Mouse (Mus musculus) liver, embryonic 14.5 days (tissue): ENCODE data around the gene Trim7. TPM values are rescaled to one million over a fixed set of nuclear protein-coding genes. Genes with fewer than 3 reads are reported as not detected.

Experiments
- ATAC-seq: fragments of 200-750 bp; cut with Nextera tagmentation; 2 replicates; pipeline ENCODE4 v1.8.0; 2017; ENCODE audit warnings: moderate number of reproducible peaks, mild to moderate bottlenecking, moderate library complexity; ENCODE audit not compliant: insufficient read depth
- DNase-seq, 3 experiments: peaks; one replicate each; pipeline ENCODE4 v3.0.0-alpha.2; 2012 to 2013; ENCODE audit warnings: low read depth in 3 of 3, low spot score in 3 of 3
- H3K27ac ChIP-seq: fragments of 300-500 bp; sonication (generic); 2 replicates; pipeline ENCODE4 v1.5.1; 2014; ENCODE audit warnings: moderate library complexity, mild to moderate bottlenecking, control low read depth, inconsistent platforms
- H3K27me3 ChIP-seq: fragments of 300-500 bp; sonication (generic); 2 replicates; pipeline ENCODE4 v1.6.1; 2014; ENCODE audit warnings: mild to moderate bottlenecking, low read length, moderate library complexity; ENCODE audit not compliant: control insufficient read depth, insufficient read depth
- H3K36me3 ChIP-seq: fragments of 300-500 bp; sonication (generic); replicated peaks from 2 replicates; pipeline ENCODE4 v1.6.1; 2014; ENCODE audit warnings: low read depth; ENCODE audit not compliant: control insufficient read depth, insufficient read depth
- H3K4me1 ChIP-seq, 2 experiments: fragments of 200-500 bp in 1 of 2; fragments of 300-500 bp in 1 of 2; sonication (generic) in 1 of 2; replicated peaks; 2 replicates each; pipeline ENCODE4 v1.6.1; 2012 to 2014; ENCODE audit warnings: antibody characterized with exemption in 1 of 2, inconsistent platforms in 1 of 2, low read length in 1 of 2; ENCODE audit not compliant: control insufficient read depth in 2 of 2, insufficient read depth in 2 of 2
- H3K4me2 ChIP-seq: fragments of 300-500 bp; sonication (generic); 2 replicates; pipeline ENCODE4 v1.6.1; 2014; ENCODE audit warnings: low read depth, mild to moderate bottlenecking, control low read depth, moderate library complexity
- H3K4me3 ChIP-seq, 2 experiments: fragments of 200-500 bp in 1 of 2; fragments of 300-500 bp in 1 of 2; sonication (generic) in 1 of 2; 2 replicates each; pipeline ENCODE4 v1.5.1; 2012 to 2014; ENCODE audit warnings: low read depth in 2 of 2, low read length in 2 of 2, mild to moderate bottlenecking in 2 of 2, control low read depth in 1 of 2, inconsistent platforms in 1 of 2, moderate library complexity in 1 of 2; ENCODE audit not compliant: insufficient read depth in 1 of 2
- H3K9ac ChIP-seq: fragments of 300-500 bp; sonication (generic); replicated peaks from 2 replicates; pipeline ENCODE4 v1.6.1; 2014; ENCODE audit warnings: mild to moderate bottlenecking, control low read depth, moderate library complexity
- H3K9me3 ChIP-seq: fragments of 300-500 bp; sonication (generic); 2 replicates; pipeline ENCODE4 v1.6.1; 2016; ENCODE audit warnings: low read length, mixed read lengths; ENCODE audit not compliant: control insufficient read depth
- CTCF ChIP-seq: IDR thresholded peaks from 2 replicates; pipeline ENCODE4 v1.5.1; 2016; ENCODE audit warnings: antibody characterized with exemption, low read depth, control low read depth
- EP300 ChIP-seq: IDR thresholded peaks from 2 replicates; pipeline ENCODE4 v1.6.1; 2016; ENCODE audit warnings: antibody characterized with exemption, low read depth
- WGBS: fragments of 180-500 bp; shearing (Covaris S2); extraction: QIAGEN DNeasy Blood & Tissue Kit; methylation state at CpG from one replicate; pipeline ENCODE4 v1.1.7; 2014; ENCODE audit not compliant: insufficient replicate concordance; 5-methylcytosine and 5-hydroxymethylcytosine counted together
- polyA plus RNA-seq, 2 experiments: library from polyadenylated mRNA; depleted of rRNA in 1 of 2; stranded (reverse) in 1 of 2; unstranded in 1 of 2; fragments of >200 nt; fragmentation: Nextera tagmentation in 1 of 2; extraction: Ambion mirVana in 1 of 2; gene quantifications; 2 replicates each; pipeline versions ENCODE4 v1.2.1 to v1.2.3; 2012 to 2014

Trim7 gene
- polyA plus RNA-seq, 2 experiments = 0.04 to 0.23 TPM

GRCm38 (mm10) chr11:48869380-48870110 lies 43.6 kb downstream of the Trim7 start:
- H3K9me3 ChIP-seq = no peaks in the 10 kb centered on the region
- no peak for DNase-seq
- H3K27me3 ChIP-seq = no peaks in the 10 kb centered on the region
- peak overlapping the region; percentile 97 for H3K4me2 ChIP-seq
- peak overlapping the region; percentile 65 to 73 for H3K4me3 ChIP-seq
- TF ChIP-seq EP300 = no peak
- peaks cover 27 to 46% of the 10 kb centered on the region in 2 experiments for H3K4me1 ChIP-seq
- H3K36me3 ChIP-seq = peaks cover 12% of the 10 kb centered on the region
- no peak for ATAC-seq
- H3K9ac ChIP-seq = peak overlapping the region; percentile 94
- 30% methylated on average over 7 of the region's 7 CpGs for WGBS
- H3K27ac ChIP-seq = peak overlapping the region; percentile 72

DNA sequence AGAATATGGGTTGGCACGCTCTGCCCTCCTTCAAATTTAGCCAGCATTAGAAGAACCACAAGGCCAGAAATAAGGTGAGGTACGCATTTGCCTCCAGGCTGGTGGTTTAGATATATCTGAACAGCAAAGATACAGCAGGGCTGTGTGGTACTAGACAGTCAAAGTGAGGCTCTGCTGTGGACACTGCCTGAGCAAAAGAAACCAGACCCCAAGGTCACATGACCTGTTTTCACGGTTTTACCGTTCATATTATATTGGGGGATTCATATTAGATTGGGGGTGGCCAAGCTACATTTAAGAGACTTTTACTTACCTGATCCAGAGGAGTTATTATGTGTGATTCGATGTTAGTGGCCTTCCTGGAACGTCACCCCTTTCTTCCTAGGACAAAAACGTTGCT lies 44.8 kb downstream of the Trim7 start:
- H3K4me3 ChIP-seq = peak overlapping the region; percentile 73 to 75
- H3K9ac ChIP-seq = peak overlapping the region; percentile 94
- ATAC-seq (peak; percentile 32), DNase-seq (no peak)
- no peaks in the 10 kb centered on the region for H3K9me3 ChIP-seq
- TF ChIP-seq CTCF = no peak
- TF ChIP-seq EP300 = no peak
- 5% methylated on average over 7 of the region's 7 CpGs for WGBS
- H3K4me2 ChIP-seq = peak overlapping the region; percentile 97
- H3K27ac ChIP-seq = peak overlapping the region; percentile 72
- peaks cover 7% of the 10 kb centered on the region for H3K36me3 ChIP-seq
- H3K27me3 ChIP-seq = no peaks in the 10 kb centered on the region
- H3K4me1 ChIP-seq = peaks cover 27 to 49% of the 10 kb centered on the region in 2 experiments

DNA sequence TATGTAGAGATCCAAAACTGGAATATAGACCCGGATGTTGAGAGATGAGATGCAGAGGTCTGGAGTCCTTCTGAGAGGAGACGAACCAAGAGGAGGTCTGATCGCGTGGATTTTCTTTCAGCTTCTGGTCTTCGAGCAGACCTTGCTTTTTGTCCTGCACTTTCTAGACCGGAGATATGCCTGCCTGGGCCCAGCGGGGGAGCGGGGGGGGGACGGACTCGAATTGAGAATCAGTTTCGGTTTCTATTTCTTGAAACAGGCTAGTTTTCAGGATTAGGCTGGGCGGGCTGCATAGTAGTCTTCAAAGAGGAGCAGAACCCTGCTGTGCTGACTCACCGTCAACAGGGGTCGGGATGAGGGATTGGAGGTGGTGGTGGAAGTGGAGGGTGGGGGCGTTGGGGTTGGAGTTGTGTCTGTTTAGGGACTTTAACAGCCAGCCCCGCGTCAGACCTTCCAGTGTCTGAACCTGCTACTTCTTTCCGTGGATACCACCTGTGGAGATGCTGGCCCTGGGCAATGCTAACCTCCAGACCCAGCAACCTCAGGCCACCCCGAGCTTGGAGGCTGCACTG lies 45.3 kb downstream of the Trim7 start, which contains the start of gene Irgm1:
Gene Irgm1 (minus strand): TSS at position 483 of the 572 bp plus-strand sequence.
- H3K9me3 ChIP-seq = no peaks in the 10 kb centered on the region
- TF ChIP-seq CTCF = peak; percentile 56
- peak; percentile 25; the same call in 1 of the 2 replicates for TF ChIP-seq EP300
- peak within 1 kb of the TSS; percentile 94 for H3K9ac ChIP-seq
- peaks cover 27 to 49% of the 10 kb centered on the region in 2 experiments for H3K4me1 ChIP-seq
- no peaks in the 10 kb centered on the region for H3K27me3 ChIP-seq
- H3K4me2 ChIP-seq = peak within 1 kb of the TSS; percentile 97
- H3K27ac ChIP-seq = peak within 1 kb of the TSS; percentile 72
- DNase-seq (peak in 1 of 3 experiments; percentile 75), ATAC-seq (peak; percentile 47)
- peaks cover 4% of the 10 kb centered on the region for H3K36me3 ChIP-seq
- under 1% methylated on average over 19 of the region's 19 CpGs for WGBS
- H3K4me3 ChIP-seq = peak within 1 kb of the TSS; percentile 73 to 75

GRCm38 (mm10) chr11:48871817-48872541 lies 46.0 kb downstream of the Trim7 start:
- H3K27me3 ChIP-seq = no peaks in the 10 kb centered on the region
- H3K27ac ChIP-seq = peak overlapping the region; percentile 72
- peak overlapping the region; percentile 94 for H3K9ac ChIP-seq
- TF ChIP-seq EP300 (no peak), CTCF (no peak; the same call in 1 of the 2 replicates)
- DNase-seq (peak in 1 of 3 experiments; percentile 35), ATAC-seq (peak; percentile 13; the same call in 1 of the 2 replicates)
- 0 out of 2 replicates have a peak, but pooled peaks cover 2% of the 10 kb centered on the region for H3K36me3 ChIP-seq
- WGBS = under 1% methylated on average over 17 of the region's 17 CpGs
- peaks cover 27 to 49% of the 10 kb centered on the region in 2 experiments for H3K4me1 ChIP-seq
- H3K9me3 ChIP-seq = no peaks in the 10 kb centered on the region
- peak overlapping the region; percentile 97 for H3K4me2 ChIP-seq
- H3K4me3 ChIP-seq = peak overlapping the region; percentile 73 to 75
